Mouse (Mus musculus): ENCODE data around the gene Mtor. TPM values are rescaled to one million over a fixed set of nuclear protein-coding genes. Genes with fewer than 3 reads are reported as not detected.
A peak's percentile ranks its signal among the peaks of the same experiment; 100 is the strongest.

The Mtor gene
- total RNA-seq, 2 experiments from 2014 or later, result 80.2 to 80.7 TPM

GRCm38 (mm10) chr4:148481557-148482168 lies 33.3 kb downstream of the Mtor start:
- no peak for DNase-seq (ENCODE audit: low spot score in 2 of 2)

DNA sequence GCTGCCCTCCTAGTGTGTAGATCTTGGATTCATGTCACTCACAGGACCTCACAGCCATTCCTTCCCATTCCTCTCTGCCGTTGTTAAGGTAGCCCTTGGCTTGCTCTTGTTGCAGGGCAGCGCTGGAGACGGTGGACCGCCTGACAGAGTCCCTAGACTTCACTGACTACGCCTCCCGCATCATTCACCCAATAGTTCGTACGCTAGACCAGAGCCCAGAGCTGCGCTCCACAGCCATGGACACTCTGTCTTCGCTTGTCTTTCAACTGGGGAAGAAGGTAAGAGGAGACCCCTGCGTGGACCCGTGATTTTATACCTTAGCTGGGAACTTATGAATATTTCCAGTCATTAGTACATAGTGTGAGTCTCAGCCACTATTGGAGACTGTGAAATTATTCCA lies 36.1 kb downstream of the Mtor start:
- DNase-seq (ENCODE audit: low spot score in 2 of 2), result no peak

- DNase-seq (ENCODE audit: low spot score in 2 of 2), result no peak
Observed at GRCm38 (mm10) chr4:148487841-148488240, 39.4 kb downstream of the Mtor start.

DNA sequence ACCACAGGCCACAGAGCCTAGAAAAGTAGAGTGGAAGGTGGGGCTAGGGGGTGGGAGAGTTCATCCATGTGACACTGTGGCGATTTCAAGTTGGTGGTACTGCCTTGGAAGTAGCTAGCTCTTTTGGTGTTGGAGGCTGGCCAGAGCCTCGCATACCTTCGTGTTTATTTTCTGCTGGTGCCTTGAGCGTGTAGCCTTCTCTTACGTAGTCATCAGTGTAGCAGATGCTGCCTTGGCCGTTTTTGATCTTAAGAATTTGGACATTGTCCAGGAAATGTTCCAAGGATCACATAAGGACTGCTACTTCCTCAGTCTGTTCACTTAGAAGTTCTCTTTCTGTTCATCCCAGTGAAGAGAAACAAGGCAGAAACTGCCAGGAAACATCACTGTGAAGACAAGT lies 42.1 kb downstream of the Mtor start:
- DNase-seq (ENCODE audit: low spot score in 2 of 2), result no peak

DNA sequence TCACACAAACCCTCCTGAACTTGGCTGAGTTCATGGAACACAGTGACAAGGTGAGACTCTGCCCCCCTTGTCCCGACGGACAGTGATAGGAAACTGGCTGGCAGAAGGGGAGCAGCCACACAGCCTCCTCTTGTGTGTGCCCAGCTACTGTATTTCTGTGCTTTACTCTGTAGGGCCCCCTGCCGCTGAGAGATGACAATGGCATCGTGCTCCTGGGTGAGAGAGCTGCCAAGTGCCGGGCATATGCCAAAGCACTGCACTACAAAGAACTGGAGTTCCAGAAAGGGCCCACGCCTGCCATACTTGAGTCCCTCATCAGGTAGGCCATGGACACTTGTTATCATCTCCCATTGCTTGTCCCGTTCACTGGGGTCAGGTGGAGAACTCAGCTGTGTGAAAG lies 43.0 kb downstream of the Mtor start:
- DNase-seq (ENCODE audit: low spot score in 2 of 2), result peak; percentile 64 to 67

DNA sequence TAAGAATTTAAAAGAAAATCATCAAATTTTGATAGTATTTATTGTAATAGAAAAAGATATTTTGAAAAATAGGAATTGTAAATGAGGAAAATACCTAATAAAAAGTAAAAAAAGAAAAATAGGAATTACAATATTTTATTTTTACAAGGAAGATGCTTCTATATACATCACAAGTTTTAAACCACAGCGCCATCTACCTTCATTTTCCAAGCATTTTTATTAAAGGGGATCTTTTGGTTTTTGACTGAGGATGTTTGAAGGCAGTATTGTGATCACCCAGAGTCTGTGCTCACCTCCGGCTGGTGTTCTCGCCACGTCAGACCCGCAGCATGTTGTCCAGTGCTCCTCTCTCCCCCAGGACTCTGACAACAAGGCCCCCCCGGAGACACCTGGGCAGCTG lies 46.7 kb downstream of the Mtor start:
- no peak for DNase-seq (ENCODE audit: low spot score in 2 of 2)

- peak; percentile 65 to 67 for DNase-seq (ENCODE audit: low spot score in 2 of 2)
Observed at GRCm38 (mm10) chr4:148495874-148496689, 47.7 kb downstream of the Mtor start.

DNA sequence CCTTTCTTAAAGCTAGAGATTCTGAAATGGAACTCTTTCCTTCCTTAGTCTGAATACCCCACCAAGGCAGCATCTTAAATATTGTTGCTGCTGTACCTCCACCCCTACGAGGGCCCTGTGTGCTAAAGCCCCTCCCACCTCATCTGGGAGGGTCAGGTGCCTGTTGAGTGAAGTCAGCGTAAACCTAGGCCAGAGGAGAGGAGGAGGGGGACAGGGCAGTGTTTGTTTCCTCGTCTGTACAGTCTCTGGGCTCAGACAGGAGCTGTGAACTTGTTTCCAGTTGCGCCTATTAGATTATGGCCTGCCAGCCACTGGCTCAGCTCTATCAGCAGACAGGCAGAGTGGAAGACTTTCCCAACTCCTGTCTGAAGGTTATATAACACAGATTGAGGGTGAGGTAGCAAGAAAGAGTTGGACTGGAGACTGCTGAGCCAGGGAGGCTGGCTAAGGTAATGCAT lies 52.0 kb downstream of the Mtor start, which contains the start of gene Angptl7:
TSS of gene Angptl7 (minus strand) at position 51 of the 458 bp plus-strand sequence.
- no peak for DNase-seq (ENCODE audit: low spot score in 2 of 2)

DNA sequence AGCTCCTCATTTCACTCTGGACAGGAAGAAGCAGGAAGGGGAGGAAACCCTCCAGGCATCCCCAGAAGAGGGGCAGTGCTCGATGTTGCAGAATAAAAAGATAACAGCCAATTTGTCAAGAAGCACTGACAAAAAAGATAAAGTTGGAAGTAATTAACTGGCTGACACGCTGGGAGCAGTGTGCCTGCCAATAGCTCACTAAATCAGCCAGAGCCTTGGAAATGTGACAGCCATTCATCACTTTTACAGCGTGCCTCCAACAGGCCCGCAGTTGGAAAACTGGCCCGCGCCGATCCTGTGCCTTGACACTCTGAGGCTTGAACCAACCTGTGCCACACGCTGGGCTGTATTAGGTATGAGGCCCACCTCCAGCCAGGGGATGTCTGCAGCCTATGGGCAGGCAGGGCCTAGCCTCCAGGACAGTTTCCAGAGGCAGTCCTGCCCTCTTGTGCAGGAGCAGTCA lies 56.1 kb downstream of the Mtor start:
- DNase-seq (ENCODE audit: low spot score in 2 of 2), result peak; percentile 60 to 87

GRCm38 (mm10) chr4:148507585-148507984 lies 59.2 kb downstream of the Mtor start:
- DNase-seq (ENCODE audit: low spot score in 2 of 2), result no peak

GRCm38 (mm10) chr4:148508084-148508849 lies 59.9 kb downstream of the Mtor start:
- no peak for DNase-seq (ENCODE audit: low spot score in 2 of 2)

DNA sequence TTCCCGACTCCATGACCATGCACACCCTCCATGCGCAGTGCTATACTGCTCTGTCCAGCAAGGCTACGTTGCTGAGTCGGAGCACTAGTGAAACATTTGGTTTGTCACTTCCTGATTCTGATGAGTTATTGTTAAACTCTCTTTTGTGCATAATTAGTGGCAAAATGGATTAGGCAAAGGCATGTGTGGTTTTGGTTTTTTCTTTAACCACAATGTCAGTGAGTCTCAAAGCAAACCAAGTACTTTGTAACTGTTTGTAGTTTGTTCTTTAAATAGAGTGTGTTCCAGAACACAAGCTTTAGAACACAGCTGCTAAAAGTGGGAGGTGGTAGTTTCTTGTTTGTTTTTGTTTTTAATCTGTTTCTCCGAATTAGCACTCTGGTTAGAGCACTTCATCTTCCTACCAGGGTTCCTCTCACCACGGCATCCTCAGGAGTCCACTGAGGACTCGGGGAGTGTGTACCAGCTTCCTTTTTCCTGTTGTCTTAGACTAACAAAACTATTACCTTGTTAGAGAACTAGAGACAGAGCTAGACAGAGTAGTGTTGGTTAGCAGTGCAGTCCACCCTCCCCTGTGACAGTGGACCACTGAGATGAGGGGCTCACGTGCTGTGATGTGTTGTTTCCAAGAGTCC lies 61.2 kb downstream of the Mtor start:
- no peak for DNase-seq (ENCODE audit: low spot score in 2 of 2)

DNA sequence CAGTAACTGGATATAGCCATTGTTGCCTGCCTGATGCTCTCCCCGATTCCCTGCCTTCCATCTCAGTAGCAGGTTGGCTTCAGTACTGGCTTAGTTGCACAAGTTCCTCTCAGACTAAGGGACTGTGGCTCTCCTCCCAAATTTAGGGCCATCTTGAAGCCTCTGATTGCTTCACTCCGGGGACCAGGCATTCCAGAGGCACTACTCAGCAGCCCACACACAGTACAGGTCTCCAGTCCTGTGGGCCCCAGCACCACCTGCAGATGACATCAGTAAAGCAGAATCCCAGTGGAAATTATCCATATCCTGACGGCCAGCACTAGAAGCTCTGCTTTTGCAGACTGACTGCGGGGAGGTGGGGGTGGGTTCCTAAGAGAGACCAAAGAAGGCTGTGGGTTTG lies 62.3 kb downstream of the Mtor start:
- no peak for DNase-seq (ENCODE audit: low spot score in 2 of 2)

GRCm38 (mm10) chr4:148511334-148511733 lies 62.9 kb downstream of the Mtor start:
- DNase-seq (ENCODE audit: low spot score in 2 of 2), result no peak

- DNase-seq (ENCODE audit: low spot score in 2 of 2), result no peak
Observed at GRCm38 (mm10) chr4:148513021-148513559, 64.7 kb downstream of the Mtor start.

DNA sequence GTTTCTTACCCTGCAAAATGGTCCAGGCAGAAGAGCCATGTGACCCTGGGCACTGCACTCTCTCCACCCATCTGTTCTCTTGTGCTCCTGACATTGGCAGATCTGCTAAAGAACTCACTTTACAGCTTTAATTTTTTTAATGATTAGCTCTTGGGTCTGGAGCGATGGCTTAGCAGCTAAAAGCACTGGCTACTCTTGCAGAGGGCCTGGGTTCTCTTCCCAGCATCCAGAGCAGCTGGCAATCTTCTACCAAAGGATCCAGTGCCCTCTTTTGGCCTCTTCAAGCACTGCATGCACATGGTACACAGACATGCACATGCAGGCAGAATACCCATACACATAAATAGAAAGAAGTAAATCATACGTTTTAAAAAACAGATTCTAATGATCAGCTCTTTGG lies 66.9 kb downstream of the Mtor start:
- DNase-seq (ENCODE audit: low spot score in 2 of 2), result no peak

- DNase-seq (ENCODE audit: low spot score in 2 of 2), result no peak
Observed at GRCm38 (mm10) chr4:148517809-148518208, 69.4 kb downstream of the Mtor start.

GRCm38 (mm10) chr4:148518235-148518795 lies 69.9 kb downstream of the Mtor start:
- DNase-seq (ENCODE audit: low spot score in 2 of 2), result no peak

- DNase-seq (ENCODE audit: low spot score in 2 of 2), result no peak
Observed at GRCm38 (mm10) chr4:148523538-148523937, 75.1 kb downstream of the Mtor start.

DNA sequence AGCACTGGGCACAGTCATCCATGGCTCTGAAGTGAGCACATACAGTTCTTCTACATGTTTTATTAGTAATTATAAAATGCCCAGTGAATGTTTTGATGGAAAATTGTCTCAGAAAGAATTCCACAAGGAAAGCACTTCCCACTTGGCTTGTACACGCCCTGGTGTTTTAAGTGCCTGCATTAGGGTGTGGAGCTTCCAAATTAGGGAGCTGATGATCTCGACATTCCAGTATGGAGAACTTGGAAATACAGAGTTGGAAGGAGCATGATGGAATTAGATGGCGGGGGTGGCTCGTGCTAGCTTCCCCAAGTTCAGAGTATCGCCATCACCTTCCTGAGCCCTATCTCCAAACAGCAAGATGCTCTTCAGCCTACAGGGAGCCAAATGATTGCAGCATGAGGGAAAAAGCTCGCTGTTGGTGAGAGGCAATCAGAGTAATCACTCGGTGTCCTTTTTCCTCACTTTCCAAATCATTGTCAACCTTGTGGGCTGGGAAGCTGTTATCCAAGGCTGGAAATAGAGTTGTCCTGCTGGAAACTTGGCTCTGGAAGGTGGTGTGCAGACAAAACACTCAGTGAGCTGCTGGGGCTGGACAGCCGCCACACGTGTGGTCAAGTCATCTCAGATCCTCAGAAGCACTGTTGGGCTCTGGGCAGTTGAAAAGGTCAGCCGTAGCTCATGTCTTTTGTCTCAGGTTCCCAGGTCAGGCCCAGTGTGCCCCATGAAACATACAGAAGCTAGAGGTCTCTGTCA lies 78.9 kb downstream of the Mtor start:
- no peak for DNase-seq (ENCODE audit: low spot score in 2 of 2)
